In genomic region chr11:119192605-119193004, GRCm38 (mm10) we compare ENCODE assay signal across 1 mouse cellular context.
A peak's percentile ranks its signal among the peaks of the same experiment; 100 is the strongest.
TF ChIP-seq lines count a peak whose summit lies in the region.

No protein-coding gene starts in this region.

TF ChIP-seq in CH12.LX, 34 proteins besides CTCF, POLR2A, EP300 and RAD21 (continued from another document):
- TF ChIP-seq SIN3A (IDR thresholded peaks at IDR 0.05; ENCODE audit: low read length) = peak; percentile 56; the same call in 1 of the 2 replicates
- TF ChIP-seq KAT2A (IDR thresholded peaks at IDR 0.05; ENCODE audit: insufficient replicate concordance, low read length) = no peak
- no peak for TF ChIP-seq ZNF384 (IDR thresholded peaks at IDR 0.05; ENCODE audit: low read depth, low read length)
- TF ChIP-seq PAX5 (IDR thresholded peaks at IDR 0.05; ENCODE audit: low read length) = no peak
- TF ChIP-seq CHD1 (IDR thresholded peaks at IDR 0.05; ENCODE audit: low read depth, low read length) = peak; percentile 43; the same call in 1 of the 2 replicates
- TF ChIP-seq JUN (IDR thresholded peaks at IDR 0.05; ENCODE audit: insufficient read depth, low read depth, low read length) = no peak
- peak; percentile 88 for TF ChIP-seq MAX (IDR thresholded peaks at IDR 0.05; ENCODE audit: low read length)
- no peak for TF ChIP-seq ETS1 (conservative IDR thresholded peaks at IDR 0.05; ENCODE audit: low read depth, low read length)
- TF ChIP-seq TCF12 (IDR thresholded peaks at IDR 0.05; ENCODE audit: low read depth, low read length) = peak; percentile 52; the same call in 1 of the 2 replicates
- peak; percentile 70; the same call in 1 of the 2 replicates for TF ChIP-seq MYC (IDR thresholded peaks at IDR 0.05; ENCODE audit: low read depth, low read length)
- TF ChIP-seq IRF4 (IDR thresholded peaks at IDR 0.05; ENCODE audit: low read depth, low read length) = 0 out of 2 replicates have a peak, but pooled peaks have one; percentile 34
- TF ChIP-seq USF2 (conservative IDR thresholded peaks at IDR 0.05; ENCODE audit: low read depth, low read length) = no peak
